In genomic region chr5:20406626-20407025, GRCm38 (mm10) we compare ENCODE assay signal across 26 mouse cellular contexts.
DNase-seq lines count a peak whose midpoint lies in the region; ATAC-seq and TF ChIP-seq lines count a peak whose summit lies in the region.
"Had no signal": no experiment of that assay in that cellular context is flagged by ENCODE, and none has a peak within 500 bp of the region (broad histone marks: within the 10 kb centered on the region; RNA-seq: fewer than 3 reads in every experiment).

No protein-coding gene starts in this region.

- H3K4me2 ChIP-seq in kidney, embryonic 14.5 days (replicated peaks; ENCODE audit: low read depth, low read length) = no peak overlapping the region
- H3K4me2 ChIP-seq: embryonic facial prominence, embryonic 15.5 days; forebrain, embryonic 15.5 days; hindbrain, embryonic 13.5 days; limb, embryonic 12.5 days; liver, embryonic 11.5 days; midbrain, embryonic 15.5 days; neural tube, embryonic 12.5 days had no signal

- 82% methylated on average over 4 of the region's 4 CpGs for WGBS in kidney, adult 2 months
- 89% methylated on average over 4 of the region's 4 CpGs for WGBS in kidney, embryonic 14.5 days

- TF ChIP-seq POLR2A in kidney, adult 2 months (IDR thresholded peaks at IDR 0.05; ENCODE audit: low read depth, low read length) = no peak

- no peak for TF ChIP-seq CTCF in kidney, adult 2 months (conservative IDR thresholded peaks at IDR 0.05; ENCODE audit: insufficient read depth, insufficient read length, low read depth, low read length)

- H3K9ac ChIP-seq in kidney, embryonic 14.5 days (ENCODE audit: low read depth, low read length) = no peak overlapping the region
- H3K9ac ChIP-seq: embryonic facial prominence, embryonic 15.5 days; forebrain, embryonic 15.5 days; hindbrain, embryonic 13.5 days; limb, embryonic 12.5 days; liver, postnatal 0 days; midbrain, embryonic 15.5 days; neural tube, embryonic 12.5 days had no signal

- intact Hi-C loops in heart, postnatal 36 days (cut with DNase I) = no loop called here

- ATAC-seq in kidney, embryonic 14.5 days (ENCODE audit: low FRiP score, low TSS enrichment) = no peak
- ATAC-seq: forebrain, embryonic 15.5 days; liver, postnatal 0 days; lung, postnatal 0 days; midbrain, embryonic 15.5 days had no signal

- H3K9me3 ChIP-seq in kidney, embryonic 14.5 days (ENCODE audit: control insufficient read depth, low read length) = no peaks in the 10 kb centered on the region
- H3K9me3 ChIP-seq: embryonic facial prominence, embryonic 15.5 days; forebrain, embryonic 15.5 days; hindbrain, embryonic 13.5 days; limb, embryonic 12.5 days; midbrain, embryonic 15.5 days; neural tube, embryonic 12.5 days had no signal

- no peaks in the 10 kb centered on the region for H3K36me3 ChIP-seq in kidney, adult 2 months (ENCODE audit: control insufficient read depth, insufficient read depth, low read length)
- H3K36me3 ChIP-seq in kidney, embryonic 14.5 days (ENCODE audit: control insufficient read depth, insufficient read depth, low read length) = no peaks in the 10 kb centered on the region
- H3K36me3 ChIP-seq: embryonic facial prominence, embryonic 15.5 days; forebrain, embryonic 15.5 days; hindbrain, embryonic 13.5 days; limb, embryonic 12.5 days; midbrain, embryonic 15.5 days; neural tube, embryonic 12.5 days had no signal

- DNase-seq in cerebellum, postnatal 14 days = peak; percentile 51 to 57
- DNase-seq in cerebellum, adult 8-10 months = no peak
- DNase-seq in kidney, adult 2 months = peak; percentile 3
- peak; percentile 51 to 64 for DNase-seq in heart, adult 9 months (ENCODE audit: low spot score in 2 of 2)
- peak; percentile 54 to 57 for DNase-seq in heart, postnatal 36 days
- DNase-seq in frontal cortex, postnatal 36 days (ENCODE audit: low spot score in 2 of 2) = no peak
- DNase-seq: cerebellum, postnatal 36 days; embryo, embryonic 11 days; kidney, adult 18-20 months; kidney, postnatal 14 days; liver, postnatal 0 days; right cerebral cortex, postnatal 14 days; thymus, adult 2 months; thymus, postnatal 4 days had no signal

- no peaks in the 10 kb centered on the region for H3K4me1 ChIP-seq in kidney, adult 2 months (ENCODE audit: control insufficient read depth, insufficient read depth, low read length)
- H3K4me1 ChIP-seq in kidney, embryonic 14.5 days (ENCODE audit: control insufficient read depth, insufficient read depth, low read length) = no peaks in the 10 kb centered on the region
- H3K4me1 ChIP-seq: embryonic facial prominence, embryonic 15.5 days; forebrain, embryonic 15.5 days; limb, embryonic 12.5 days; midbrain, embryonic 15.5 days; neural tube, embryonic 12.5 days had no signal

- no peak overlapping the region for H3K27ac ChIP-seq in kidney, adult 2 months (ENCODE audit: insufficient read depth, low read depth, low read length)
- no peak overlapping the region for H3K27ac ChIP-seq in kidney, embryonic 14.5 days (ENCODE audit: low read depth, low read length)
- H3K27ac ChIP-seq: embryonic facial prominence, embryonic 15.5 days; forebrain, embryonic 15.5 days; hindbrain, embryonic 13.5 days; layer of hippocampus, adult 2 months; limb, embryonic 12.5 days; macrophage; midbrain, embryonic 15.5 days; neural tube, embryonic 12.5 days; stomach, postnatal 0 days had no signal

- H3K4me3 ChIP-seq in kidney, adult 2 months (ENCODE audit: insufficient read depth, low read depth, low read length) = no peak overlapping the region
- H3K4me3 ChIP-seq in kidney, embryonic 14.5 days (ENCODE audit: low read length) = no peak overlapping the region
- H3K4me3 ChIP-seq: embryonic facial prominence, embryonic 15.5 days; forebrain, embryonic 15.5 days; hindbrain, embryonic 13.5 days; layer of hippocampus, adult 2 months; limb, embryonic 12.5 days; midbrain, embryonic 15.5 days; neural tube, embryonic 12.5 days had no signal

- H3K27me3 ChIP-seq in kidney, adult 2 months (replicated peaks; ENCODE audit: control insufficient read depth, insufficient read depth, low read length) = no peaks in the 10 kb centered on the region
- H3K27me3 ChIP-seq in kidney, embryonic 14.5 days (ENCODE audit: control insufficient read depth, insufficient read depth, low read length) = no peaks in the 10 kb centered on the region
- H3K27me3 ChIP-seq: embryonic facial prominence, embryonic 15.5 days; forebrain, embryonic 15.5 days; hindbrain, embryonic 13.5 days; limb, embryonic 12.5 days; midbrain, embryonic 15.5 days; neural tube, embryonic 12.5 days had no signal

Comparison
In these comparisons a context has a peak if more than half of its experiments do, and no peak if none do; other contexts are left out.
1. DNase-seq: peak in cerebellum, postnatal 14 days (2 of 2), kidney, adult 2 months (single experiment), heart, adult 9 months (2 of 2) and heart, postnatal 36 days (2 of 2); none in cerebellum, adult 8-10 months (single experiment) and frontal cortex, postnatal 36 days (0 of 2).